Mouse (Mus musculus) mesoderm, embryonic 11.5 days (tissue): ENCODE measurements at regions not wholly inside any gene's neighbourhood (a gene's known extent, or its start where the extent isn't known, plus 50 kb on each side); places are given as distances from the start of the nearest gene placed in this dataset.
A peak's percentile ranks its signal among the peaks of the same experiment; 100 is the strongest.

Experiments
- DNase-seq: peaks from one replicate; pipeline ENCODE4 v3.0.0-alpha.2; 2012; ENCODE audit warnings: low read depth, low spot score

GRCm38 (mm10) chr14:105501792-105502632 is 243.6 kb downstream of the Ndfip2 start:
- peak; percentile 68 for DNase-seq

- DNase-seq = peak; percentile 65
Measured at GRCm38 (mm10) chr14:105500966-105501741, 242.8 kb downstream of the Ndfip2 start.

- DNase-seq = peak; percentile 61
Measured at GRCm38 (mm10) chr14:105499319-105499895, 241.0 kb downstream of the Ndfip2 start.

DNA sequence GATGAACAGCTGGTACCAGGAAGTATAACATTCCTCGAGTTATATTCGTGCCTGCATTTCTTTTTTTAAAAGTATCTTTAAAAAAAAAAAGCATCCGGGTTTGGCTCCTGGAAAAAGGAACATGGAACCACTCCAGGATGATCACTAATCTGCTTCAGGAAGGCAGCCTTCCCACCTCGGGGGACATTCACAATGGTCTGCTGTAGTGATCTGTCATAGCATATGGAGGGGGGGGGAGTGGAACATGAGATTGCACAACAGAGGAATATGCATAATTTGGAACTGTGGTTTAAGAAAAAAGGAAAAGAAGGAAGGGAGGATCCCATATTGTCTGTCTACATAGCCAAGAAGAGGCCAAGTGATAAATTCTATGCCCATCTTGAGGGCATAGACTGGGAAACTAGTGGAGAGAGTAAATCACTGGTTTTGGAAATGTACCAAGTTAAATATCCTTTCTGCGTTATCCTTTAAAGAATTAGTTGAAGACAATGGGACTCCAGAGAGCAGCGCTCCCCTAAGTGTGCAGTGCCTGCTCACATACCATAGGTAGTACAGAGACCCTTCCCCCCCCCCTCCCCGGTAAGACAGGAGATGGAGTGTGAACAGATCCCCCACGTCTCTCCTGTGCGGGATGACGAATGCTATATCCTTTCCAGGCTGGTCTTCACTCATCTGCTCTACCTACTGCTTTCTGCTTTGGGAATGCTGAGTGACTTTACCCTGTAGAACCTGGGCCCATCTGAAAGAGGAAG is 240.0 kb downstream of the Ndfip2 start:
- no peak for DNase-seq

- peak; percentile 74 for DNase-seq
Measured at GRCm38 (mm10) chr14:105495161-105495560, 236.8 kb downstream of the Ndfip2 start.

DNA sequence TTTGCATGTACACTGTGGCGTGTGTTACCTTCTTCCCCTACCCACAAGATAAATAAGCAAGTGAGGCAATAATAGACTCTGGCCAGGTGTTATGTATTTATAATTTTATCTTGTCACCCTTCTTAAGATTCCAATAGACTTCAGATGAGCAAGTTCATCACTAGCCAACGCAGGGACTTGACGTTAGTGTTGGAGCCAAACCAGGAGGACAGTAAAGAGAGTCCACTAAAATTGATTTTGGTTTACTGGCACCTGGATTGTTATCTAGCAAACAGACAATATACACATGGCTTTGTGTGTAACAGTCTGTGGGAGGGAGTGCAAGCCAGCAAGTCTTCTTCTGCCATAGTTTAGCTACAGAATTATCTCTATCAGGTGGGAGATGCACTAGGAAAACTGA is 236.0 kb downstream of the Ndfip2 start:
- DNase-seq = no peak

DNA sequence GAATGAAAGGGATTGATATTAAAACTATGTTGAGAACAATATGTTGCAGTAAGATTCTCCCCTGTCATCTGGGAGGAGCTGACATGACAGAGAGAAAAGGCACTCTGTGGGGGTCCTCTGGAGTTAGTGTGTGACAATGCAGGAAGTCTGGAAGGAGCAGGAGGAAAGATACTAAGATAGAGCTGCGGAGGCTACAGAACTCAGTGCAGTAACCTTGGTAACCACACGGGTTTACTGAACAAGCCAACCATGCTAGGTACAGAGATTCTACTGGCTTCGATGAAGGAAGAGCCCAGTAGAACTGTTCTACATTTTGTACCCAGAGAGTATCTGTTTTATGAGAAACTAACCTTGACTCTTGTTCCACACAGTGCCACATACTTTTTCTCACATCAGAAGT is 231.8 kb downstream of the Ndfip2 start:
- no peak for DNase-seq

GRCm38 (mm10) chr14:105483352-105484083 is 225.1 kb downstream of the Ndfip2 start:
- DNase-seq = peak; percentile 84

DNA sequence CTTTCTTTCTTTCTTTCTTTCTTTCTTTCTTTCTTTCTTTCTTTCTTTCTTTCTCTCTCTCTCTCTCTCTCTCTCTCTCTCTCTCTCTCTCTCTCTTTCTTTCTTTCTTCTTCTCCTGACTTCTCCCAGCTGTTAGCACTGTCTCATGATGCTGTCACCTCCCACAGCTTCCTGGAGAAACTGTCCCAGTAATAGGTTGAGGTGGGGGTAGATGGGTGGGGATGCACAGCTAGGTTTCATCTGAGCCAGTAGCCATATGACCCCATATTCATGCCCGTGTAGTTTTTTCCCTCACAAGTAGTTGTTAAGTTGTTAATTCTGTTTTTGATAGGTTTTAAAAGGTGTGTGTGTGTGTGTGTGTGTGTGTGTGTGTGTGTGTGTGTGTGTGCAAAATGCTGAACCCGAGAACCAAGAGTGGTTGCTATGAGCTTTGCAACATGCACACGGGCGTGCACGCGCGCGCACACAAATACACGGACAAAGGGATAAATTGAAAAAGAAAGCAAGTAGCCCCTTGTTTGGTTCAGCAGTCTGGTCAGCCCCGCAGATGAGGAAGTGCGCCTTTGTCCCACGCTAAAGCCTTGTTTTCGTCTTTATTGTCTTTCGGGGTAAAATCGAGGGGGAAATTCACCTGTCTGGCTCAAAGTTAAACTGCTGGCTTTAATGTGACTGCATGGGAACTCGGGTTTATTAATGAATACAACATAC is 224.4 kb downstream of the Ndfip2 start:
- DNase-seq = peak; percentile 65

GRCm38 (mm10) chr14:105480048-105480447 is 221.7 kb downstream of the Ndfip2 start:
- no peak for DNase-seq

GRCm38 (mm10) chr14:105474991-105475553 is 216.7 kb downstream of the Ndfip2 start:
- DNase-seq = no peak

- DNase-seq = no peak
Measured at GRCm38 (mm10) chr14:105448919-105449458, 190.6 kb downstream of the Ndfip2 start.

- peak; percentile 43 for DNase-seq
Measured at GRCm38 (mm10) chr14:105447088-105447487, 188.7 kb downstream of the Ndfip2 start.

- no peak for DNase-seq
Measured at GRCm38 (mm10) chr14:105435343-105435742, 177.0 kb downstream of the Ndfip2 start.

GRCm38 (mm10) chr14:105433456-105433855 is 175.1 kb downstream of the Ndfip2 start:
- DNase-seq = no peak

- peak; percentile 36 for DNase-seq
Measured at GRCm38 (mm10) chr14:105432670-105433069, 174.3 kb downstream of the Ndfip2 start.

DNA sequence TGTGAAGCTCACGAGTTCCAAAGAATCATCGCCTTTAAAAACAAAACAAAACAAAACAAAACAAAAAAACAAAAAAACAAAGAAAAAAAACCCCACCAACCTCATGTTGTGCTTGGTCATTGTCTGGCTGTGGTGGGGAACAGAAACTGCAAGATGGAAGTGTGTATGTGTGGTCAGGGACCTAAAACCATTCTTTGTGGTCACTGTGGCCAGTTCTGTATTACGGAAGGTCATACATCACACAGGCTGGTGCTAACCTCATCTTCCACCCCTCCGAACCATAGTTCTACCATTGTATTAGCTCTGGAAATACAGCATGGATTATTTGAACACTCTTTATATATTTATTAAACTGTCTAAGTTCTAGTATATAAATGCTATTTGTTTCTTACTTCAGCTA is 173.2 kb downstream of the Ndfip2 start:
- DNase-seq = no peak

- DNase-seq = no peak
Measured at GRCm38 (mm10) chr14:105429664-105430257, 171.4 kb downstream of the Ndfip2 start.

DNA sequence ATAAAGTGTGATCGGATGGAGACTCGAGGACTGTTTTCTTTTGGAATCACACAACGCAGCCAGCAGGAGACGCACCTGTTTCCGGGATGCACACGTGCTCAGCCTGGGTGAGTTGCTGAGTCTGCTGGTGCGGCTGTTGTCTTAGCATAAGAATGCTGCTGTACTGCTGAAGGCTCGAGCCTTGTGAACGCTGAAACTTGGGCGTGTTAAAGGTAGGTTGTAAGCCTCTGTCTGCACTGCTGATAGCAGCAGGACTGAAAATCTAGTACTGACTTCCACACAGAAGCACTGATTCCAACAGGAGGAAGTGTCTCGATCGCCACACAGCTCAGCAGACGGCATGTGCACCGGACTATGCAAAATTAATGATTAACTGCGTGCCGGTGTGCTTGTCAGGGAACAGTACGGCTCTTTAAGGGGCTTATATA is 169.1 kb downstream of the Ndfip2 start:
- DNase-seq = peak; percentile 45
